Comparison of ENCODE assay signal across 8 mouse cellular contexts in genomic region chr10:94944691-94945205, GRCm38 (mm10). TPM values are rescaled to one million over a fixed set of nuclear protein-coding genes. Genes with fewer than 3 reads are reported as not detected.
DNase-seq lines count a peak whose midpoint lies in the region; ATAC-seq and TF ChIP-seq lines count a peak whose summit lies in the region.

Plxnc1 (minus strand) TSS chr10:94944835.

- peaks cover 33% of the 10 kb centered on the region for H3K4me1 ChIP-seq in kidney, embryonic 15.5 days
- H3K4me1 ChIP-seq in liver, adult 2 months (ENCODE audit: control insufficient read depth, insufficient read depth, low read length), result no peaks in the 10 kb centered on the region
- H3K4me1 ChIP-seq in midbrain, embryonic 16.5 days (ENCODE audit: control insufficient read depth, insufficient read depth, low read length), result peaks cover 29% of the 10 kb centered on the region

- no peaks in the 10 kb centered on the region for H3K9me3 ChIP-seq in kidney, embryonic 15.5 days (replicated peaks)
- H3K9me3 ChIP-seq in midbrain, embryonic 16.5 days (replicated peaks; ENCODE audit: control insufficient read depth, low read length, poor library complexity, severe bottlenecking), result no peaks in the 10 kb centered on the region

- H3K36me3 ChIP-seq in kidney, embryonic 15.5 days, result no peaks in the 10 kb centered on the region
- H3K36me3 ChIP-seq in liver, adult 2 months (ENCODE audit: control insufficient read depth, insufficient read depth, low read length), result no peaks in the 10 kb centered on the region
- H3K36me3 ChIP-seq in midbrain, embryonic 16.5 days (ENCODE audit: control insufficient read depth, insufficient read depth, low read length), result no peaks in the 10 kb centered on the region

- DNase-seq in gastrocnemius, postnatal 10 days, result peak; percentile 62
- DNase-seq in gastrocnemius, adult 8-10 months (ENCODE audit: low spot score in 2 of 2), result no peak
- peak; percentile 61 to 68 for DNase-seq in heart, adult 18-20 months
- no peak for DNase-seq in liver, adult 2 months (ENCODE audit: extremely low read depth, low read depth, low spot score)
- peak; percentile 62 to 70 for DNase-seq in spleen, postnatal 36 days (ENCODE audit: low spot score in 2 of 2)

- no peak for TF ChIP-seq CTCF in liver, adult 2 months (IDR thresholded peaks at IDR 0.05; ENCODE audit: low read depth, low read length)

- H3K4me3 ChIP-seq in kidney, embryonic 15.5 days (replicated peaks), result peak within 1 kb of the TSS; percentile 79
- peak within 1 kb of the TSS; percentile 74 for H3K4me3 ChIP-seq in liver, adult 2 months (ENCODE audit: insufficient read depth, low read depth, low read length)
- peak within 1 kb of the TSS; percentile 75 for H3K4me3 ChIP-seq in midbrain, embryonic 16.5 days (ENCODE audit: low read depth, low read length)

- no peaks in the 10 kb centered on the region for H3K79me2 ChIP-seq in liver, adult 2 months (ENCODE audit: control insufficient read depth, insufficient read depth, low read length)

- TF ChIP-seq POLR2A in liver, adult 2 months (IDR thresholded peaks at IDR 0.05; ENCODE audit: extremely low read depth, insufficient read depth, low read length), result no peak

- H3K27me3 ChIP-seq in kidney, embryonic 15.5 days, result peaks cover 70% of the 10 kb centered on the region
- peaks cover 19% of the 10 kb centered on the region for H3K27me3 ChIP-seq in liver, adult 2 months (ENCODE audit: control insufficient read depth, insufficient read depth, low read length)
- no peaks in the 10 kb centered on the region for H3K27me3 ChIP-seq in midbrain, embryonic 16.5 days (ENCODE audit: control insufficient read depth, insufficient read depth, low read depth, low read length)

- peak within 1 kb of the TSS; percentile 66 for H3K9ac ChIP-seq in kidney, embryonic 15.5 days
- peak within 1 kb of the TSS; percentile 79 for H3K9ac ChIP-seq in liver, adult 2 months (ENCODE audit: low read depth, low read length)
- peak within 1 kb of the TSS; percentile 95 for H3K9ac ChIP-seq in midbrain, embryonic 16.5 days (ENCODE audit: low read depth, low read length)

- H3K27ac ChIP-seq in kidney, embryonic 15.5 days, result no peak within 1 kb of the TSS
- H3K27ac ChIP-seq in liver, adult 2 months (replicated peaks; ENCODE audit: insufficient read depth, low read depth, low read length), result 0 out of 2 replicates have a peak within 1 kb of the TSS, but pooled peaks have one; percentile 2
- H3K27ac ChIP-seq in midbrain, embryonic 16.5 days (ENCODE audit: low read length), result peak within 1 kb of the TSS; percentile 97

- 0% methylated on average over 46 of the region's 57 CpGs for WGBS in kidney, embryonic 15.5 days
- under 1% methylated on average over 34 of the region's 57 CpGs for WGBS in liver, adult 2 months
- WGBS in midbrain, embryonic 16.5 days, result under 1% methylated on average over 34 of the region's 57 CpGs

- H3K4me2 ChIP-seq in kidney, embryonic 15.5 days, result peak within 1 kb of the TSS; percentile 97
- peak within 1 kb of the TSS; percentile 83 for H3K4me2 ChIP-seq in midbrain, embryonic 16.5 days (ENCODE audit: low read length)

- ATAC-seq in common myeloid progenitor, adult 5-6 weeks (replicated peaks; ENCODE audit: low read depth, poor library complexity, severe bottlenecking), result peak; percentile 35
- peak; percentile 40; the same call in 1 of the 2 replicates for ATAC-seq in kidney, embryonic 15.5 days (replicated peaks; ENCODE audit: low FRiP score)
- ATAC-seq in midbrain, embryonic 16.5 days, result peak; percentile 55

RNA-seq across cellular contexts. Expression of gene Plxnc1, which starts in this region (rescaled TPM):
- total RNA-seq in gastrocnemius, postnatal 10 days (2021), result 1 to 10 TPM; 2.9 to 3.9 TPM
- total RNA-seq in gastrocnemius, adult 8-10 months (2022), result under 1 TPM; 0.17 to 0.68 (median 0.43) TPM
- 59.0 and 61.7 TPM in 2 replicates for total RNA-seq in common myeloid progenitor, adult 5-6 weeks (2017)
- total RNA-seq in heart, adult 18-20 months (2021), result 1 to 10 TPM; 1.8 to 3.4 TPM
- polyA plus RNA-seq in kidney, embryonic 15.5 days (2015; fragmentation: Nextera tagmentation; extraction: Ambion mirVana), result 1.8 TPM in 2 replicates
- total RNA-seq in liver, adult 2 months (2014; rRNA removed), result 11.6 and 13.9 TPM in 2 replicates
- polyA plus RNA-seq in liver, adult 2 months (2012; rRNA removed), result 2.6 and 2.7 TPM in 2 replicates
- polyA plus RNA-seq in midbrain, embryonic 16.5 days (2015; fragmentation: Nextera tagmentation; extraction: Ambion mirVana), result 14.6 and 15.4 TPM in 2 replicates

Comparison
In these comparisons a context has a peak if more than half of its experiments do, and no peak if none do; other contexts are left out.
1. DNase-seq: peak in gastrocnemius, postnatal 10 days (single experiment), heart, adult 18-20 months (2 of 2) and spleen, postnatal 36 days (2 of 2); none in gastrocnemius, adult 8-10 months (0 of 2) and liver, adult 2 months (single experiment).
2. Peak in every context shown above with its lines, with median percentiles within 50 percentile points of each other: ATAC-seq, H3K4me3 ChIP-seq and H3K9ac ChIP-seq.